Mouse (Mus musculus): Measurements from ENCODE around the gene Hist1h3i. TPM values are rescaled to one million over a fixed set of nuclear protein-coding genes. Genes with fewer than 3 reads are reported as not detected.
"Not testable (repeated sequence)": the region's sequence is repeated elsewhere in the genome, so short reads cannot be mapped to it uniquely, and the experiment has no call there.

The Hist1h3i gene
- total RNA-seq, 2 experiments from 2014 or later = 65.2 to 77.9 TPM

GRCm38 (mm10) chr13:21783734-21784161 is 578 bp upstream of the Hist1h3i start:
- DNase-seq (ENCODE audit: low spot score in 2 of 2) = no peak

- DNase-seq (ENCODE audit: low spot score in 2 of 2) = not testable (repeated sequence)
These were observed 562 bp downstream of the Hist1h3i start for GRCm38 (mm10) chr13:21782361-21783254.

GRCm38 (mm10) chr13:21781639-21782038 is 1.5 kb downstream of the Hist1h3i start:
- DNase-seq (ENCODE audit: low spot score in 2 of 2) = no peak

- DNase-seq (ENCODE audit: low spot score in 2 of 2) = no peak
These were observed 2.1 kb downstream of the Hist1h3i start for GRCm38 (mm10) chr13:21781021-21781555.

GRCm38 (mm10) chr13:21779767-21780731 is 3.1 kb downstream of the Hist1h3i start, which contains the start of gene Hist1h1b:
Gene Hist1h1b, minus strand, starts transcription at chr13:21780625.
- DNase-seq (ENCODE audit: low spot score in 2 of 2) = peak; percentile 71 to 77

- DNase-seq (ENCODE audit: low spot score in 2 of 2) = peak; percentile 49 to 60
These were observed 4.1 kb downstream of the Hist1h3i start for GRCm38 (mm10) chr13:21778814-21779766.

GRCm38 (mm10) chr13:21755707-21756106 is 27.5 kb downstream of the Hist1h3i start:
- no peak for DNase-seq (ENCODE audit: low spot score in 2 of 2)

- peak; percentile 17 to 42 for DNase-seq (ENCODE audit: low spot score in 2 of 2)
These were observed 28.7 kb downstream of the Hist1h3i start for GRCm38 (mm10) chr13:21754294-21755001.

GRCm38 (mm10) chr13:21753524-21754285 is 29.5 kb downstream of the Hist1h3i start, which contains the start of the genes Hist1h2ak and Hist1h2bn:
Gene Hist1h2ak, minus strand, starts transcription at chr13:21753827.
Gene Hist1h2bn, plus strand, starts transcription at chr13:21754123.
- DNase-seq (ENCODE audit: low spot score in 2 of 2) = peak; percentile 62 to 73

- DNase-seq (ENCODE audit: low spot score in 2 of 2) = no peak
These were observed 30.1 kb downstream of the Hist1h3i start for GRCm38 (mm10) chr13:21753051-21753523.

GRCm38 (mm10) chr13:21752356-21752755 is 30.8 kb downstream of the Hist1h3i start:
- no peak for DNase-seq (ENCODE audit: low spot score in 2 of 2)

GRCm38 (mm10) chr13:21751827-21752226 is 31.3 kb downstream of the Hist1h3i start:
- DNase-seq (ENCODE audit: low spot score in 2 of 2) = no peak

- no peak for DNase-seq (ENCODE audit: low spot score in 2 of 2)
These were observed 31.8 kb downstream of the Hist1h3i start for GRCm38 (mm10) chr13:21751417-21751816.

- peak; percentile 88 to 94 for DNase-seq (ENCODE audit: low spot score in 2 of 2)
These were observed 32.8 kb downstream of the Hist1h3i start, which contains the start of gene Hist1h4k for GRCm38 (mm10) chr13:21750159-21751017. Gene Hist1h4k, minus strand, starts transcription at chr13:21750505.

- no peak for DNase-seq (ENCODE audit: low spot score in 2 of 2)
These were observed 33.6 kb downstream of the Hist1h3i start for GRCm38 (mm10) chr13:21749387-21750158.

- no peak for DNase-seq (ENCODE audit: low spot score in 2 of 2)
These were observed 38.2 kb downstream of the Hist1h3i start for GRCm38 (mm10) chr13:21745006-21745405.

Data from left cerebral cortex, adult 18-20 months (tissue).